Mouse (Mus musculus) cortical plate, adult 2 months (tissue): ENCODE results near the gene Adamts18.

Experiments used
- CTCF ChIP-seq: fragments of 200-500 bp; IDR thresholded peaks from 2 replicates; pipeline ENCODE4 v1.5.1; 2011; ENCODE audit warnings: mild to moderate bottlenecking, control low read depth, low read length; ENCODE audit not compliant: insufficient read depth; ENCODE audit errors: extremely low read depth
- POLR2A ChIP-seq: fragments of 200-500 bp; IDR thresholded peaks from 2 replicates; pipeline ENCODE4 v1.6.1; 2011; ENCODE audit warnings: mild to moderate bottlenecking, low read length, control low read depth; ENCODE audit not compliant: insufficient read depth; ENCODE audit errors: extremely low read depth

DNA sequence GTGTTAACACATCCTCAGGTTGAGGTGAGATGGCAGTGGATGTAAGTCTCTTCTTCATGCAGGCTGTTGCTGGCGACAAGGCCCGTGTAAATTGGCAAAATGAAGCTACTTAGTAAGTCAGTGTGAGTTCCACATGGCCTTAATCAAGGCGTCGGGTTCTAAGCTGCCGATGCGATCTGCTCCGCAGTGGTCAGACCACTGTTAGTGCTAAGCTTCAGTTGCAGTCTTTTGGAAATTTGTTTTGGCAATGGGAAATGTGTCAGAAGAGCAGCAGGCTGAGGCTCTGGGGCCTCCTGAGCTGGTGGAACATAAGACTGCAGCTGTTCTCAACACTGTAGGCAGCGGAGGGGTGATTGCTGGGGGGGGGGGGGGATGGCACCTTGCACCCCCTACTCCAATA is 182.6 kb downstream of the Adamts18 start:
- TF ChIP-seq CTCF = no peak
- no peak for TF ChIP-seq POLR2A
